Mouse (Mus musculus) lung, postnatal 25 days (tissue): Measurements from ENCODE around the gene Themis.
A peak's percentile ranks its signal among the peaks of the same experiment; 100 is the strongest.

Experiments used
- DNase-seq: peaks from one replicate; pipeline ENCODE4 v3.0.0; 2022; ENCODE audit warnings: low spot score

Themis gene

DNA sequence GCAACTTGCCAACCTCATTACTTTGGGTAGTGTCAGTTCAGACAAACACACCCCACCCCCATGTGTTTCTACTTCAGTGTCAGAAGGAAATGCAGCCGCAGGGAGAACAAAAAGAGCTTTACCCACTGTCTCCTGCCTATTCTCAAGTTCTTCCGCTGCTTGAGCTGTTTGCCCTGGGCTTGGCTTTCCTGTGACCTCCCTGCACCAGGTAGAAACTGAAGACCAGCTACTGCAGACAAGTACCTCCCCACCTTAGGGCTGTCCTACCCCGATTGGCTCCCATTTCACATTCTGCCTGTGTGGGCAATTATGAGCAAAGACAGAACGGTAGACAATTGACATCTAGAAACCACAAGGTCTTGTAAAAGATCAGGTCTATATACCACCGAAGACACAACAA is at the start of gene Themis:
Themis (plus strand) TSS at position 100 of the 400 bp plus-strand sequence.
- DNase-seq: peak; percentile 26

DNA sequence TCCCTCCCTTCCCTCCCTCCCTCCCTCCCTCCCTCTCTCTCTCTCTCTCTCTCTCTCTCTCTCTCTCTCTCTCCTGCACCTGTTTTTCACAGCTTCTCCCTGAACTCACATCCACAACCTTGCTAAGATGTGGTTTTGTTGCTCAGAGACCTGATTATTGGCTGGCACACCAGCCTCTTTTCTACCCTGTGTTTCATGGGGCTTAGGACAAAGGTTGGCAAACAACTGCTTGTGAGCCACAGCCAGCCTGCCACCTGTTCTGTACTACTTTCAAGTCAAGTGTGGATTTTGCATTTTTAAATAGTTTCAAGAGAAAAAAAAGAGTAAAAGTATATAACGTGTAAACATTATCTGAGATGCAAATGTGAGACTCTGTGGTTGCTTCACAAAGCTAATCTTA is 48.7 kb upstream of the Themis start:
- no peak for DNase-seq

DNA sequence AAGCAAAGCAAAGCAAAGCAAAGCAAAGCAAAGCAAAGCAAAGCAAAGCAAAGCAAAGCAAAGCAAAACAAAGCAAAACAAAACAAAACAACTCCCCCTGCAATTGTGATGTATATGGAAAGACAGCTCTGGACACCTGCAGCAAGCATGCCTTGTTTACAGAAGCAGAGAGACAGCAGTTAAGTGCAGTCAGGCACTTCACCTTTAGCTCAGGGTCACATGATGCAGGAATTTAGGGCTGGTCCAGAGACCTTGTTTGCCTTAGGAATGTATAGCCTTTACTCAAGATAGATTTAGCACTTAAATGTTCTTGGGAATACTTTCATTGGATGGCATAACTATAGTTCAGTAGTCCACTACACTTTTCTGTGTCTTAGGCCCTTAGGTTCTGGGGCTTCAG is 32.1 kb upstream of the Themis start:
- DNase-seq: no peak

DNA sequence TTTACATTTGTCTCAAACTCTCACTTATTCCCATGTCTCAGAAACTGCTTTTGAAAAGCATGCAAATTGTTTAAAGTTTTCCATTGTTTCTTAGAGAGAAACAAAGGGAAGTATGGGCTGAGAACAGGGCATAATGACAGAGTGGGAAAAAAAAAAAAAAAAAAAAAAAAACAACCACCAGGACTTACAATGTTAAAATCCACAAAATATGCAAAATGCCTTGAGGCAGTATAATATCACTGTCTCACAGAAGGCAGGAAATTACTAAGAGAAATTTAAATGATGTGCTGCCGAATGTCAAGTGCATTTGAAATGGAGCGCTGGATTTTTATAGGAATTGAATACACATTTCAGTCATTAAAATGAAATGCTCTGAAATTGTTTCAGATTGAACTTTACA is 26.3 kb upstream of the Themis start:
- no peak for DNase-seq

DNA sequence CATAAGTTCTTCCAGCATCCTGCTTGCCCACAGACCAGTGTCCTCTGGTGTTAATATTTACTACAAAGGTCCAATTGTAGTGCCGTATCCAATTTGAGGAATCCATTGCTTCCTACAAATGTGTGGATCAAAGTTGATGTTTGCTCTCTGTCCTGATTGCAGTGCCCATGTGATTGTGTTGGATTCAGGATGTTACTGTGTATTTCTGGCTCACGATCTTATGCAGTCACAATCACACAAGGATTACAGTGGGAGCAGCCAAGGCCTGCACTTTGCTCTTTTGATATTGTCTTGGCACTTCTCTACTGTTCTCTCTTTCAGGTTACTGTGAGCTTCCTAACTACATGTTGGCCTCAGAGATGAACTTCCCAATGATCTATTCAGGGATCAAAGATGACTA is 20.3 kb upstream of the Themis start:
- no peak for DNase-seq

DNA sequence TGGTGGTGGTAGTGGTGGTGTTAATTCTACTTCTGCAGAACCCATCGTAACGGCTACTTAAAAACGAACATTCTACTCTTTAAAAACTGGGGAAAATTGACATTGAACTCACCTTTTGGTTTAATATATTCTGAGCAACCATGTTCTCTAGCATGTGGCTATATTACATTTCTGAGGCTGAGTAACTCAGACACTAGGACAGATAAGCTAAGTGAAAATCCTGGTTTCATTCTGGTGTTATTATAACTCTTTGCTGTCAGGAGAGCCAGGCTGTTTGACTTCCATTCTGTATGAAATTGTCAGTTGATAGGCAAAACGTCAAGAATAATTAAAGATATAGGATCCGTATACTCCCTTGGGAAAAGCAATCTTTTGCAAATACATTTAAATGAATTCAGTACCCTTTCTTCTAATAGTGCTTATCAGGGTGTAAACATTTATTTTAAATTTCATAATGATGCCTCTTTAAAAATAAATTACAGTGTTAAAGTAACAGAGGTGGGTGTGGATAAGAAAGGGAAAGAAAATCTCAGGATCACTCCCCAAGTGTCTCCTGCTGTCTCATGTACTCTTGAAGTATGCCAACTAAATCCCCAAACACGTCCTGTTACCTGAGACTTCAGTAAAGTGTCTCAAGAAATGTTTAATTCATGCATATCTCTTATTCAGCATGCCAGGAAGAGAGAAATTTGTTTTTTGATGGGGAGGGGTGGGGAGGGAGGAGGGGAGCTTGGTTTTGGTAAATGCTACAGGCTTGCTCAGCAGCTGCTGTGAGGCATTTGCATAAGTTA is 18.9 kb upstream of the Themis start:
- DNase-seq: no peak

DNA sequence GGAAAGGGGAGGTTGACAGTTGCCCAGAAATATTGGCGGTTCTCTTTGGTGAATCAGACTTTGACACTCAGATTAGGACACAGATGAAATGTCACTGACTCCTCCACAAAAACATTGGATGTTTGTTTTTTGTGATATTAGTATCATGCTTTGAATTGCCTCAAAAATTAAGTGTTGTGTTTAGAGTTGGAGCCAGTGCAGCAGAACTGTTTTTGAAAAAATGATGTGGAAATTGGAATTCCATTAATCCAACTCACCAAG is 18.3 kb upstream of the Themis start:
- DNase-seq: no peak

DNA sequence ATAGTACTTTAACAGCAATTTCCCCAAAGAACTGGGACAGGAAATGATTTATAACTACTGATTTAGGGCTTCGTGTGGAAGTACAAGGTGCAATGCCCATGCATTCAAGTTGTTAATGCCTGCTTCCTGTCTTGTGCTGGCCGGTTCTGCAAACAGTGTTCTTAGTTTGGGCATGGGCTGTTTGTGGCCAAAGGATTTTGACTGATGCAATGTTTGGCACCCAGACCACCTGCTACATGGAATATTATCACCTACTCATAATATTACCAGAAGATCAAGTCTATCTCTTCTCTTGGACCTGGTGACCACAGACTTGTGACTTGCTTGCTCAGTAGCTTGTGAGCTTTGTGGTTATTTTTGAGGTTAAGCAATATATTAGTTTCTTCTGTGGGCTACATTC is 16.2 kb upstream of the Themis start:
- DNase-seq: no peak

DNA sequence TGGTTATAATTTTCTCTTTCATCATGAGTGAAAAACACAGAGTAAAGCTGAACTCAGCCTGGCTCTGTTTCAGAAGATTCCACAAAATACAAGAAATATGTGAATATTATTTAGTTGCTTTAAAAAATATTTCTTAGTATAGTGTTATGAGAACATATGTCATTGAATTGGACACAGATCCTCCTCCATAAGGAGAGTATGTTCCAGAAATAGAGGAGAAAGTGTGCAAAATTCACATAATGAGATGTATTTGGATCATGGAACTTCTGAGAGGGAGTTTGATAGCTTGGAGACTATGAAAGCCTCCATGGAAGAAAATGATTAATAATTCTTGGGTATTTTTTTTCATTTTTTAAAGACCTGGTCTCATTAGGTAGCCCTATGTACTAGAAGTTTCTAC is 13.4 kb upstream of the Themis start:
- no peak for DNase-seq

DNA sequence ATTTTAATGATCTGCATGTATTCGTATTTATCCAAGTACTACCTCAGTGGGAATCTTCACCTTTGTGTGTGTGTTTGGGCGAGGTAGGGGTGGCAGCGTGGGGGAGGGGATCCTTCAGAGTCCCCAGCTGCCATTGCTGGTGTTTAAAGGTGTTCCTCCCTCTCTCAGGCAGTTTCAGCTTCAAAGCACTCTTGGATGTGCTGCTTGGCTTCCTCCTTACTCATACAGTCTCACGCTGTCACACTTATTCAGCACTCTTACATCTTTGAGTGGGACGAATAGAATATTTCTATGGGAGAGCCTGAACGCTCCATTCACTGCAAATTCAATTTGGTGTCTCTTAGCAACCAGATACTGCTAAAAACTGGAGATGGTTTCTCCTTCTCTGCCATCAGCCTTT is 3.0 kb upstream of the Themis start:
- no peak for DNase-seq

DNA sequence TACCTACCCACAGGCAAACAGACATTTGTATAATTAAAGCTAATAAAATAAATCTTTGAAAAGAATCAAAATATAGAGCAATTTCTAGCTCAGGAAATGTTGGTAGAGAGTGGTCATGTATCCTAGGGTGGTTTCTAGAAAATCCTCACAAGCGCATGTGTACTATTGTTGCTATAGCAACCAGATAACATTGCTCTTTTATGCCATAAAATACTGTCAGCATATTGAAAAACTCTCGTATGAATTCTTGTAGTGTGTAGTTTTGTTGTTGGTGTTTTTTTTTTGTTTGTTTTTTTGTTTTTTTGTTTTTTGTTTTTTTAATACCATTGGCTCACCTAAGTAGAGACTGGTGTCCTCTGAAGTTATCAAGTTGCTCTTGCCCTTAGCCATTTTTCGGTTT is 5.8 kb downstream of the Themis start:
- DNase-seq: no peak

DNA sequence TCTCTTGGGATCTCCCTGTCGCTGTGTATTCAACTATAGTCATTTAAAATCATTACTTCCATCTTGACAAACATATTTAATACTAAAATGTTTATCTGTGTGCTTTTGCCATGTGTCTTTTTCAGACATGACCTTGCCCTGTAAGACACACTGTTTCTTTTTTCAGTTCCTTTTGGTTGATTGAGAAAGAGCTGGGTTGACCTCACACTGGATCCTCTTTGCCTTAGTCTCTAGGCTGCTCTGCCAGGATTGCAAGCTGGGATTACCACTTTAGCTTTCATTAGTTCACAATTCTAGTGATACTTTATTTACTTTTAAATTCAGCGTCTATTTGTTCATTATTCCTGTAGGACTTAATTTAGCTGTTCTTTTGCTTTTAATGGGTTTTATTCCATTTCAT is 7.2 kb downstream of the Themis start:
- no peak for DNase-seq

DNA sequence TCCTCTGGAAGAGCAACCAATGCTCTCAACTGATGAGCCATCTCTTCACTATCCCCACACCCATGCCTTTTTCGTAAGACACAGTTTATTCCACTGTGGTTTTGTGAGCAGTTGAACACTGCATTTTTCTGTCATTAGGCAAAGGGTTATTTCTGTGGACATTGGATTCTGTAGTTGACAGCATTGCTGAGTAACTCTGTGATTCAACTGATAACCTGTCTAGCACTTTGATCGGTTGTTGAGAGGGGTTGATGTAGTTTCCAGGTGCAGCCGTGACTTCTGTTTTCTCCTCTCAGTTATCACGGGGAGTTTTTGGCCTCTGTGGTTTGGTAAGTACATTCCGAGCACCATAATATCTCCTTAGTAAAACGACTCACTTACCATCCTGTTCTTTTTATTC is 26.8 kb downstream of the Themis start:
- no peak for DNase-seq

DNA sequence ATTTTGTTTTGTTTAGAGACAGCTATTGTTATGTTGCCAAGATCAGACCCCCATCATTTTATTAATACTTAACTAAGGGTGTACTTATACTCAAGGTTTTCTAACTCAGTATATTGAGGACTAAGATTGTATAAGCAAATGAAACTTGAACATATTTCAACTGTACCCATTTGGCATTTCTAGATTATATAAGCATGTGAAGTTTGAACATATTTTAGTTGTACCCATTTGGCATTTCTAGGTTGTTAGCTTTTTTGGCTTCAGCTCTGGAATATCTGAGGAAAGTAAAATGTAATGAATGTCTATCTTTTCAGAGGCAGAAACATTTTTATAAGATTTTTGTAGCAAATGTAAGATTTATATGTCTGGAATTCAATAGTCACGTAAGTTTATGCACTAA is 27.9 kb downstream of the Themis start:
- DNase-seq: no peak

DNA sequence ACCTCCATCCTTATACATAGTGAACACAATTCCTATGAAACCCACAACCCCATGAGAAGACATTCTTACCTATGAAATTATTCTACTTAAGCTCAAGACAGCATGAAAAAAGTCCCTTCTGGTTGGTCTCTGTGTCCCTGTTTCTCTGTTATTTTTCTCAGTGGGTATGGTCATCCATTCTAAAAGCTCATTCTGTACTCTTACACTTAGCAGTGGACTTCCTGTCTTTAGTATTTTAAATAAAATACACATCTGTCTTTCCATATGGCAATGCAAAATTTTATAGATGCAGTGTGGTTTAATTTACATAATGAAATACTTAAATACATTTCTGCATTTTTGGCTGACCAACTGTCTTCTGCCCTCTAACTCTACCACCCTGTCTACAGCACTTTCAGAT is 30.0 kb downstream of the Themis start:
- DNase-seq: no peak

DNA sequence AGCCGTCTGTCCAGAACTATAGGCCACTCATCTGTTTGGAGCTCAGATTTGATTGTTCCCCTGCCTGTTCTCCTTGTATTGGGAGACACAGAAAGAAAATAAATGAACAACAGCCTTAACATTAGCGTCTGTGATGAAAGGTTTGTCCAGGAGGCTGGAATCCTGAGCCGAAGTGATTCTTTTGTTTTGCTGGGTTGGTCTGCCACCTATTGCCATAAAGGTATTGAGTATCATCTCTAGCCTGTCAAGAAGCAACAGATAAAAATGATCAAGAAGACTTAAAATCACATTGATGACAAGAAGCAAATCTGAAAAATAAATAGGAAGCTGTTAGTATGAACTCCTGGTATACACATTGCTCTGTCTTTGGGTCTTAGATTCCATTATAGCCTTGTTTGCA is 53.7 kb downstream of the Themis start:
- no peak for DNase-seq

DNA sequence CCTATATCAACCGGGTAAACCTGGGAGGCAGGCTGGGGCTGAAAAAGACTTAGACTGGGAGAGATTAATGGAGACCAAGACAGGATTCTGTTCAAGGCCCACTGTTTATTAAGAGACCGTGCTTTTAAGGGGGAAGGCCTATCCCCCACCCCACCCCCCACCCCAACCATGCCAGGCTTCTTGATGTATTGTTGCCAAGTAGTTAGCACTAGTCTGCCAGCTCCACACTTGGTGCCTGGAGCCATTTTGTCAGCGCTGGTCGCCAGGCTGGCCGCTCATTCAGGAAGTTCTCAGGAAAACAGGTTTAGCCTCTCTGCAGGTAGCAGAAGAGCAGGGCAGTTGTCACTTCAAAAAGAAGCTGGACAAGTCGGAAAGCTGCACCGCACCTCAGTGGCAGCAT is 55.1 kb downstream of the Themis start:
- DNase-seq: no peak

DNA sequence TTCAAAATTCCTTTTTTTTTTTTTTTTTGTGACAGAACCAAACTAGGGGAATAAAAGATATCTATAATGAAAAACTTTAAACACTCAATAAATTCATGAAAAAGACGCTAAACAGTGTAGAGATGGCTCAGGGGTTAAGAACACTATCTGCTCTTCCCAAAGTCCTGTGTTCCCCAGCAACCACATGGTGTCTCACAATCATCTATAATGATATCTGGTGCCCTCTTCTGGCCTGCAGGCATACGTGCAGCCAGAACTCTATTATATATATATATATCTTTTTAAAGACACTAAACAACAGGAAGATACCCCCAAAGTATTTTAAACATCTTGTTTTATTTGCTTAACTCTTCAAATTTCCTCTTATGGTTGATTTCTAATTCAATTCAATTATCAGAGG is 62.0 kb downstream of the Themis start:
- DNase-seq: peak; percentile 6

DNA sequence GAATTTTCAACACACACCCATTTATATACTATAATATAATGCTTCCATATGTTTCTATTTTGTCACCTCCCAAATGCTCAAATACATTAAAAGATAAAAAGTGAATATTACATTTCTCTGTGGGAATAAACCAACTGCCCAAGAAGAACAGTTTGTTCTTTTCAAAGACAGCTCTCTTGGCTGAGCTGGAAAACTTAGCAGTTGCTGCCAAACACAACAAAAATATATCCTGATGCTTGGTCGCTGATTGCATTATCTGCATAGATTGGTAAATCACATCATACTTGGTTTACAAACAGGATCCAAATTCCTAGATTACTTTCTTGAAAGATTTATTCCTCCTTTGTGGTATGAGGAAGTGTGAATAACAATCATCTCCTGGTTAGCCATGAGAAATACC is 69.8 kb downstream of the Themis start:
- DNase-seq: peak; percentile 26

DNA sequence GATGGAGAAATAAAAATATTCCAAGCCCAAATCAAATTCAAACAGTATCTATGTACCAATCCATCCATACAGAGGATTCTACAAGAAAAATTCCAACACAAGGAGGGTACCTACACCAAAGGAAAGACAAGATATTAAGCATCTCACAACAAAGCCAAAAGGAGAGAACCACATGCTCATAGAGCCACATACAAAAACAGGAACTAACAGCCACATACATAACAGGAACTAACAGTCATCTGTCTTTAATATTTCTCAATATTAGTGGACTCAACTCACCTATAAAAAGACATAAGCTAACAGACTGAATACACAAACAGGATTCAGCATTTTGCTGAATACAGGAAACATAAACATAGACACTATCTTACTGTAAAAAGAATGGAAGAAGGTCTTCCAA is 78.3 kb downstream of the Themis start:
- no peak for DNase-seq

DNA sequence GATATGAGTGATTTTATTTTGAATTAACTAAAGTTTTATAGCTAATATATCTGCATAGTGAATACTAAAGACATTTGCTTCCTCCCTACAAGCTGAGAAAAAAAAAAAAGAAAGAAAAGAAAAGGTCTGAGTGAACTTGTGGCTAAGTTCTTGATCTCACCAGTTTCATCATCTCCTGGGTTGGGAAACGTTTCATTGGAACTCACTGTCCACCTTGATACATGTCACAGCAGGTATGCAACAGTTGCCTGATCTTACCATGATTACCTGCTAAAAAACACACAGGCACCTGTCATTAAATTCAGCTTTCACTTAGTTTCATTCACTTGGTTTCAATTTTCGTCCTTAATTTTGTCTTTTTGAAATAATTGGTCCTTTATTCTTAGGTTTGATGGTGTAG is 85.2 kb downstream of the Themis start:
- DNase-seq: no peak

DNA sequence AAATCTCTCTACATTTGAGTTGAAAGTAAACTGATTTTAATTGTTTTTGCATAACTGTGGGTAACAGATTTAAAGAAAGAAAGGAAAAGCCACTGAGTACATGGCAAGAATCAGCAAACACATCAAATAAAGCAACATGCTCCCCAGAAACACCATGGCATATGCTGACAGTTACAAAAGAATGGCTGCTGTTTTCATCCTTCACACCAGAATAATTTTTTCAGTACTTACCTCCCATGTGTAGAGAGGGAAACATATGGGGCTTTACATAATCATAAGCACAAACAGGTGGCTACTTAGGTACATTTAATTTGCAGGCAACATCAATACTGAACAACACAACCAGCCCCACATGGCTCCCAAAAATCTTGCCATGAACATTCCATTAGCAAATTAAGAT is 86.8 kb downstream of the Themis start:
- no peak for DNase-seq

DNA sequence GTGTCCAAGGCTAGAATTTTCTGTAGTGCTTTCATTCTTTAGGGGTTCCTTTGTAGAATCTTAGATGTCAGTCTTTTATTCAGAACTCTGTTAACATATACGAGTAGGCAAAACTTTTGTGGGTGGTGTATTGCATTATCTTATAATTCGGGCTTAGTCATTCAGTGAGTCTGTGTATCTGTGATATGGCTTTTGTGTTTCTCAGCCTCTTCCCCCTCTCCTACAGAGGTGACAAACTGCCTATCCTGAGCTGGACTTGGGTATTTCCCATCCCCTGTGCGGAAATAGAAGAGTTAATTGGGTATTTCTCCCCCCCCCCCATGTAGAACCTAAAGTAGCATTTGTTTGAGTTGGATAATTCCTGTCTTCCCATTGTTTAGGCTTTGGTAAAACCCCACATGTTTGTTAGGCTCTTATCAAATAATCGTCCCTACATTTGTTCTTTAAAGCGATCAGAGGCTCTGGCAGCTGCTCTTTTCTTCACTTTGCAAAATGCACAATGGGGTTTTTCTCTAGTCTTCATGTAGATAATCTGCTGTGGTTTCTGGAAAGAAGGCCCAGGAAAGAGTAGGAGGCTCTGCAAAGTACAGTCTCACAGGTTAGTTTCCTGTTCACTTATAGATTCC is 108.7 kb downstream of the Themis start:
- no peak for DNase-seq

DNA sequence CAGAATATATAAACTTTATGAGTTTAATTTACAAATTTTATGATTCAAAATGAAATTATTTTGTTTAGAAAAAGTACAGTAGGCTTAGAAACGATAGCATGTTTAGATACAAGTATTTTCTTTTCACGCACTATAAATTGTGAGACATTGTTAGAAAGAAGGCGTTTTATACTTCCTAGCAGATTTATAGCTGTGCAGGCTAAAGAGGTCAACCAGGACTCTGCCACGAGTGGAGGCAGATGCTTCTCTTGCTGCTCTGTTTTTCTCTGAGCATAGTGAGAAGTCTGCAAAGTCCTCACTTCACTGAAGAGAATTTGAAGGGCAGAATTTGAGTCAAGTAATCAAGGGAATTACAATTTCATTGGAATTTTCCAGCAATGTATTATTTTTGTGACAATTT is 131.3 kb downstream of the Themis start:
- no peak for DNase-seq
